Mouse (Mus musculus): Measurements from ENCODE around the gene Glo1. TPM values are rescaled to one million over a fixed set of nuclear protein-coding genes. Genes with fewer than 3 reads are reported as not detected.
A peak's percentile ranks its signal among the peaks of the same experiment; 100 is the strongest.
"Not testable (repeated sequence)": the region's sequence is repeated elsewhere in the genome, so short reads cannot be mapped to it uniquely, and the experiment has no call there.

Gene Glo1
- total RNA-seq (2014; fragmentation: Nextera tagmentation) (402 and 407 TPM in 2 replicates), total RNA-seq (2017) (913 and 1,040 TPM in 2 replicates), polyA plus RNA-seq (2012) (42.2 and 90.8 TPM in 2 replicates)

- H3K4me1 ChIP-seq (ENCODE audit: insufficient read depth, low read depth, low read length); DNase-seq (ENCODE audit: low spot score); H3K4me3 ChIP-seq (ENCODE audit: low read depth, low read length); H3K27me3 ChIP-seq (ENCODE audit: insufficient read depth, low read length): not testable (repeated sequence)
- ATAC-seq (ENCODE audit: extremely low read depth, insufficient number of reproducible peaks, low FRiP score, poor library complexity, severe bottlenecking): peak; percentile 62
- H3K36me3 ChIP-seq (replicated peaks): peaks cover 22% of the 10 kb centered on the region
- peaks cover 16% of the 10 kb centered on the region for H3K9me3 ChIP-seq (replicated peaks)
These were observed at the start of gene Glo1 for GRCm38 (mm10) chr17:30626719-30627118. Gene Glo1, minus strand, starts transcription at chr17:30626871.

DNA sequence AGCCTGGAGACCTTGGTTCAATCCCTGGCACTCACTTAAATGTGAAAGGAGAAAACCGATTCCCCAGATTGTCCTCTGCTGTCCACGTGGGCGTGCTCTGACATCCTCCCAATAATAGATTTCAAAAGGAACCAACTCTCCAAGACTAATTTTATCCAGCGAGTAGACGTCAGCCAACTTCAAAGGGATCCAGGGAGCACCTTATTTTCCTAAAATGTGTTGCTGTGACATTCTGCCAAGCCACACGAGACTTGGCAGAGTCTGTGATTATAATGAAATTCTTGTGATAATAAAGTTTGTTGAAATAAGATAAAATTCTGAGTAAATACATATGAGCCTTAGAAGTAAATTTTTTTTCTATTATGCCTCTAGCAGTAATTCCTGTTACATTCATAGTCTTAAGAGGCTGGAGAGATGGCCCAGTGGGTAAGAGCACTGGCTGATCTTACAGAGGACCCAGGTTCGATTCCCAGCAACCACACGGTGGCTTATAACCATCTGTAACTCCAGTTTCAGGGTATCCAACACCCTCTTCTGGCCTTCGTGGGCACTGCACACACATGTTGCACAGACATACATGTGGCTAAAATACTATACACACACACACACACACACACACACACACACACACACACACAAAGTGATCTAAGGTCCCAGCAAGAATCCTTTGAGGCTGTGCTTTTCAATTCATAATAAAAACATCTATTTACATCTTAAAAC lies 48.5 kb upstream of the Glo1 start:
- H3K27me3 ChIP-seq (ENCODE audit: insufficient read depth, low read length): no peaks in the 10 kb centered on the region
- peaks cover 6% of the 10 kb centered on the region; the same call in 1 of the 2 replicates for H3K9me3 ChIP-seq (replicated peaks)
- no peak for TF ChIP-seq TAL1 (conservative IDR thresholded peaks at IDR 0.05; ENCODE audit: low read depth, low read length)
- TF ChIP-seq CTCF (IDR thresholded peaks at IDR 0.05; ENCODE audit: low read depth, low read length): no peak
- no peak for TF ChIP-seq GATA2 (IDR thresholded peaks at IDR 0.05; ENCODE audit: borderline replicate concordance, low read depth, low read length)
- TF ChIP-seq GATA1 (IDR thresholded peaks at IDR 0.05; ENCODE audit: borderline replicate concordance, low read length): no peak
- no peak for TF ChIP-seq POLR2AphosphoS5 (IDR thresholded peaks at IDR 0.05; ENCODE audit: insufficient replicate concordance, low read depth, low read length)
- H3K36me3 ChIP-seq (replicated peaks): peaks cover 66% of the 10 kb centered on the region
- ATAC-seq (ENCODE audit: extremely low read depth, insufficient number of reproducible peaks, low FRiP score, poor library complexity, severe bottlenecking): no peak
- no peaks in the 10 kb centered on the region for H3K4me1 ChIP-seq (ENCODE audit: insufficient read depth, low read depth, low read length)
- no peak for DNase-seq (ENCODE audit: low spot score)
- H3K4me3 ChIP-seq (ENCODE audit: low read depth, low read length): no peak overlapping the region

- peaks cover 4% of the 10 kb centered on the region; the same call in 1 of the 2 replicates for H3K9me3 ChIP-seq (replicated peaks)
- H3K36me3 ChIP-seq (replicated peaks): peaks cover 74% of the 10 kb centered on the region
- H3K4me3 ChIP-seq (ENCODE audit: low read depth, low read length): no peak overlapping the region
- TF ChIP-seq POLR2AphosphoS5 (IDR thresholded peaks at IDR 0.05; ENCODE audit: insufficient replicate concordance, low read depth, low read length) (no peak), GATA1 (IDR thresholded peaks at IDR 0.05; ENCODE audit: borderline replicate concordance, low read length) (no peak), CTCF (IDR thresholded peaks at IDR 0.05; ENCODE audit: low read depth, low read length) (no peak), GATA2 (IDR thresholded peaks at IDR 0.05; ENCODE audit: borderline replicate concordance, low read depth, low read length) (no peak), TAL1 (conservative IDR thresholded peaks at IDR 0.05; ENCODE audit: low read depth, low read length) (no peak)
- H3K4me1 ChIP-seq (ENCODE audit: insufficient read depth, low read depth, low read length): no peaks in the 10 kb centered on the region
- H3K27me3 ChIP-seq (ENCODE audit: insufficient read depth, low read length): no peaks in the 10 kb centered on the region
- no peak for ATAC-seq (ENCODE audit: extremely low read depth, insufficient number of reproducible peaks, low FRiP score, poor library complexity, severe bottlenecking)
- DNase-seq (ENCODE audit: low spot score): no peak
These were observed 46.4 kb upstream of the Glo1 start for GRCm38 (mm10) chr17:30673023-30673422.

GRCm38 (mm10) chr17:30672556-30672955 lies 45.9 kb upstream of the Glo1 start:
- ATAC-seq (ENCODE audit: extremely low read depth, insufficient number of reproducible peaks, low FRiP score, poor library complexity, severe bottlenecking) (no peak), DNase-seq (ENCODE audit: low spot score) (no peak)

GRCm38 (mm10) chr17:30664856-30665255 lies 38.2 kb upstream of the Glo1 start:
- no peak for ATAC-seq (ENCODE audit: extremely low read depth, insufficient number of reproducible peaks, low FRiP score, poor library complexity, severe bottlenecking)
- 0 out of 2 replicates have a peak, but pooled peaks cover 2% of the 10 kb centered on the region for H3K4me1 ChIP-seq (ENCODE audit: insufficient read depth, low read depth, low read length)
- DNase-seq (ENCODE audit: low spot score): no peak
- H3K27me3 ChIP-seq (ENCODE audit: insufficient read depth, low read length): no peaks in the 10 kb centered on the region
- H3K36me3 ChIP-seq (replicated peaks): peaks cover 56% of the 10 kb centered on the region
- no peak overlapping the region for H3K4me3 ChIP-seq (ENCODE audit: low read depth, low read length)
- peaks cover 9% of the 10 kb centered on the region for H3K9me3 ChIP-seq (replicated peaks)
- TF ChIP-seq GATA1 (IDR thresholded peaks at IDR 0.05; ENCODE audit: borderline replicate concordance, low read length) (no peak), CTCF (IDR thresholded peaks at IDR 0.05; ENCODE audit: low read depth, low read length) (no peak), POLR2AphosphoS5 (IDR thresholded peaks at IDR 0.05; ENCODE audit: insufficient replicate concordance, low read depth, low read length) (no peak), GATA2 (IDR thresholded peaks at IDR 0.05; ENCODE audit: borderline replicate concordance, low read depth, low read length) (no peak), TAL1 (conservative IDR thresholded peaks at IDR 0.05; ENCODE audit: low read depth, low read length) (no peak)

More at GRCm38 (mm10) chr17:30672556-30672955, 45.9 kb upstream of the Glo1 start:
- TF ChIP-seq CTCF (IDR thresholded peaks at IDR 0.05; ENCODE audit: low read depth, low read length) (no peak), GATA1 (IDR thresholded peaks at IDR 0.05; ENCODE audit: borderline replicate concordance, low read length) (no peak), TAL1 (conservative IDR thresholded peaks at IDR 0.05; ENCODE audit: low read depth, low read length) (no peak), GATA2 (IDR thresholded peaks at IDR 0.05; ENCODE audit: borderline replicate concordance, low read depth, low read length) (no peak), POLR2AphosphoS5 (IDR thresholded peaks at IDR 0.05; ENCODE audit: insufficient replicate concordance, low read depth, low read length) (no peak)
- H3K36me3 ChIP-seq (replicated peaks): peaks cover 75% of the 10 kb centered on the region
- no peaks in the 10 kb centered on the region for H3K4me1 ChIP-seq (ENCODE audit: insufficient read depth, low read depth, low read length)
- H3K4me3 ChIP-seq (ENCODE audit: low read depth, low read length): no peak overlapping the region
- H3K9me3 ChIP-seq (replicated peaks): peaks cover 4% of the 10 kb centered on the region; the same call in 1 of the 2 replicates
- H3K27me3 ChIP-seq (ENCODE audit: insufficient read depth, low read length): no peaks in the 10 kb centered on the region

- TF ChIP-seq CTCF (IDR thresholded peaks at IDR 0.05; ENCODE audit: low read depth, low read length) (no peak), POLR2AphosphoS5 (IDR thresholded peaks at IDR 0.05; ENCODE audit: insufficient replicate concordance, low read depth, low read length) (no peak), GATA1 (IDR thresholded peaks at IDR 0.05; ENCODE audit: borderline replicate concordance, low read length) (no peak)
- peaks cover 59% of the 10 kb centered on the region for H3K36me3 ChIP-seq (replicated peaks)
- peaks cover 9% of the 10 kb centered on the region for H3K9me3 ChIP-seq (replicated peaks)
- H3K4me1 ChIP-seq (ENCODE audit: insufficient read depth, low read depth, low read length): 0 out of 2 replicates have a peak, but pooled peaks cover 3% of the 10 kb centered on the region
- DNase-seq (ENCODE audit: low spot score): no peak
- ATAC-seq (ENCODE audit: extremely low read depth, insufficient number of reproducible peaks, low FRiP score, poor library complexity, severe bottlenecking): no peak
- H3K4me3 ChIP-seq (ENCODE audit: low read depth, low read length): no peak overlapping the region
- H3K27me3 ChIP-seq (ENCODE audit: insufficient read depth, low read length): no peaks in the 10 kb centered on the region
These were observed 36.5 kb upstream of the Glo1 start for GRCm38 (mm10) chr17:30663170-30663569.

All from G1E (cell line).